Mouse (Mus musculus): ENCODE data around the gene Zfp672. TPM values are rescaled to one million over a fixed set of nuclear protein-coding genes. Genes with fewer than 3 reads are reported as not detected.

Gene Zfp672
- total and polyA plus RNA-seq, 3 experiments: 22.6 to 39.5 TPM; not detected in 1

GRCm38 (mm10) chr11:58322824-58323569 lies 7.1 kb downstream of the Zfp672 start (continued):
- TF ChIP-seq KAT2A (conservative IDR thresholded peaks at IDR 0.05; ENCODE audit: low read depth, low read length): peak; percentile 43; the same call in 1 of the 2 replicates
- peak; percentile 33; the same call in 1 of the 2 replicates for TF ChIP-seq ZKSCAN1 (IDR thresholded peaks at IDR 0.05; ENCODE audit: low read depth, low read length)
- no peak for TF ChIP-seq USF2 (IDR thresholded peaks at IDR 0.05; ENCODE audit: borderline replicate concordance in 1 of 2, insufficient read depth in 1 of 2, low read depth in 1 of 2, low read length in 2 of 2)
- peak; percentile 94 for TF ChIP-seq NELFE (IDR thresholded peaks at IDR 0.05; ENCODE audit: low read depth, low read length)
- TF ChIP-seq RAD21 (IDR thresholded peaks at IDR 0.05; ENCODE audit: low read depth, low read length): no peak
- TF ChIP-seq ELF1 (IDR thresholded peaks at IDR 0.05; ENCODE audit: low read depth, low read length): peak; percentile 39; the same call in 1 of the 2 replicates
- TF ChIP-seq NRF1 (IDR thresholded peaks at IDR 0.05; ENCODE audit: insufficient read depth, low read depth, low read length, poor library complexity, severe bottlenecking): peak; percentile 84
- no peak for TF ChIP-seq JUND (IDR thresholded peaks at IDR 0.05; ENCODE audit: low read depth, low read length)
- no peak for TF ChIP-seq ZNF384 (IDR thresholded peaks at IDR 0.05; ENCODE audit: low read depth, low read length)
- TF ChIP-seq ZC3H11A (IDR thresholded peaks at IDR 0.05; ENCODE audit: low read depth, low read length): no peak
- TF ChIP-seq CTCF (IDR thresholded peaks at IDR 0.05 in 2 of 3, conservative IDR thresholded peaks at IDR 0.05 in 1 of 3; ENCODE audit: control insufficient read depth in 1 of 3, insufficient read depth in 1 of 3, low read depth in 2 of 3, low read length in 3 of 3, poor library complexity in 1 of 3, severe bottlenecking in 1 of 3): 0 out of 6 replicates have a peak, but pooled peaks of 1 of the 3 experiments have one; percentile 7
- no peak for TF ChIP-seq TAL1 (IDR thresholded peaks at IDR 0.05; ENCODE audit: low read length)
- 0 out of 2 replicates have a peak, but pooled peaks have one; percentile 20 for TF ChIP-seq USF1 (IDR thresholded peaks at IDR 0.05; ENCODE audit: low read depth, low read length)
- 0 out of 2 replicates have a peak, but pooled peaks have one; percentile 34 for TF ChIP-seq GABPA (IDR thresholded peaks at IDR 0.05; ENCODE audit: low read depth, low read length)
- TF ChIP-seq SMC3 (IDR thresholded peaks at IDR 0.05; ENCODE audit: low read depth, low read length): peak; percentile 4; the same call in 1 of the 2 replicates
- TF ChIP-seq UBTF (IDR thresholded peaks at IDR 0.05; ENCODE audit: borderline replicate concordance, insufficient read depth, low read depth, low read length): no peak
- TF ChIP-seq E2F4 (IDR thresholded peaks at IDR 0.05; ENCODE audit: borderline replicate concordance, low read depth, low read length): no peak
- peak; percentile 69 for TF ChIP-seq TBP (IDR thresholded peaks at IDR 0.05; ENCODE audit: low read depth, low read length)
- TF ChIP-seq ETS1 (IDR thresholded peaks at IDR 0.05; ENCODE audit: low read depth, low read length): no peak
- no peak for TF ChIP-seq EP300 (IDR thresholded peaks at IDR 0.05; ENCODE audit: low read depth in 1 of 2, low read length in 2 of 2)
- TF ChIP-seq POLR2AphosphoS5 (IDR thresholded peaks at IDR 0.05; ENCODE audit: borderline replicate concordance, low read depth, low read length): peak; percentile 52; the same call in 1 of the 2 replicates
